Mouse (Mus musculus) kidney, adult 2 months (tissue): ENCODE data around the gene Ttll3. TPM values are rescaled to one million over a fixed set of nuclear protein-coding genes. Genes with fewer than 3 reads are reported as not detected.

Source experiments
- DNase-seq: peaks from one replicate; pipeline ENCODE4 v3.0.0; 2021
- H3K27ac ChIP-seq: fragments of 200-500 bp; 2 replicates; pipeline ENCODE4 v1.5.1; 2012; ENCODE audit warnings: low read depth, low read length, control low read depth, inconsistent platforms; ENCODE audit not compliant: insufficient read depth
- H3K27me3 ChIP-seq: fragments of 200-500 bp; replicated peaks from 2 replicates; pipeline ENCODE4 v1.6.1; 2012; ENCODE audit warnings: mild to moderate bottlenecking, moderate library complexity, low read length, inconsistent platforms; ENCODE audit not compliant: control insufficient read depth, insufficient read depth
- H3K36me3 ChIP-seq: fragments of 200-500 bp; 2 replicates; pipeline ENCODE4 v1.6.1; 2012; ENCODE audit warnings: mild to moderate bottlenecking, moderate library complexity, low read length, inconsistent platforms; ENCODE audit not compliant: control insufficient read depth, insufficient read depth
- H3K4me1 ChIP-seq: fragments of 200-500 bp; 2 replicates; pipeline ENCODE4 v1.6.1; 2011; ENCODE audit warnings: low read length; ENCODE audit not compliant: control insufficient read depth, insufficient read depth
- H3K4me3 ChIP-seq: fragments of 200-500 bp; 2 replicates; pipeline ENCODE4 v1.5.1; 2011; ENCODE audit warnings: mild to moderate bottlenecking, low read depth, low read length, control low read depth; ENCODE audit not compliant: insufficient read depth
- CTCF ChIP-seq: fragments of 200-500 bp; conservative IDR thresholded peaks from 2 replicates; pipeline ENCODE4 v1.5.1; 2011; ENCODE audit warnings: low read depth, mild to moderate bottlenecking, control low read depth, low read length, moderate library complexity, mixed read lengths; ENCODE audit not compliant: insufficient read depth, insufficient read length
- POLR2A ChIP-seq: fragments of 200-500 bp; IDR thresholded peaks from one replicate; pipeline ENCODE4 v1.6.1; 2011; ENCODE audit warnings: low read depth, low read length, control low read depth
- WGBS: fragments of 180-500 bp; shearing (Covaris S2); methylation state at CpG from one replicate; pipeline ENCODE4 v1.1.7; 2018; 5-methylcytosine and 5-hydroxymethylcytosine counted together
- polyA plus RNA-seq: library from polyadenylated mRNA; depleted of rRNA; stranded (reverse); fragments of >200 nt; gene quantifications from 2 replicates; pipeline ENCODE4 v1.2.3, GENCODE M21; 2012

Ttll3 gene
- polyA plus RNA-seq, 1 experiment: 5.9 TPM

DNA sequence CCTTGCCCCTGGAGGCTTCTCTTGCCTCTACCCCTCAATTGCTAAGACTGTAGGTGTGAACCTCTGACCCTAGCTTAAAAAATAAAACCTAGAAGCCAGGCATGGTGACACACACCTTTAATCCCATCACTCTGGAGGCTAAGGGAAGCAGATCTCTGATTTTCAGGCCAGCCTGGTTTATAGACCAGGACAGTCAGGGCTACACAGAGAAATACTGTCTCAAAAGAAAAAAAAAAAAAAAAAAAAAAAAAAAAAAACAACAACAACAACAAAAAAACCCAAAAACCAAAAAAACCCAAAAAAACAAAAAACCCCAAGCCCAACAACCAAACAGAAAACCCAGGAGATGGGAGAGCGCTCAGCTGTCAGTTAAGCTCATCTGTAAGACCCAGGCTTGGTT is 21.5 kb upstream of the Ttll3 start:
- H3K27ac ChIP-seq: no peak overlapping the region
- DNase-seq: no peak
- H3K4me1 ChIP-seq: peaks cover 3% of the 10 kb centered on the region; the same call in 1 of the 2 replicates
- H3K36me3 ChIP-seq: no peaks in the 10 kb centered on the region; the same call in 1 of the 2 replicates
- H3K27me3 ChIP-seq: no peaks in the 10 kb centered on the region
- 96% methylated on average over 1 of the region's 1 CpGs for WGBS
- TF ChIP-seq POLR2A: no peak
- TF ChIP-seq CTCF: no peak
- no peak overlapping the region for H3K4me3 ChIP-seq

DNA sequence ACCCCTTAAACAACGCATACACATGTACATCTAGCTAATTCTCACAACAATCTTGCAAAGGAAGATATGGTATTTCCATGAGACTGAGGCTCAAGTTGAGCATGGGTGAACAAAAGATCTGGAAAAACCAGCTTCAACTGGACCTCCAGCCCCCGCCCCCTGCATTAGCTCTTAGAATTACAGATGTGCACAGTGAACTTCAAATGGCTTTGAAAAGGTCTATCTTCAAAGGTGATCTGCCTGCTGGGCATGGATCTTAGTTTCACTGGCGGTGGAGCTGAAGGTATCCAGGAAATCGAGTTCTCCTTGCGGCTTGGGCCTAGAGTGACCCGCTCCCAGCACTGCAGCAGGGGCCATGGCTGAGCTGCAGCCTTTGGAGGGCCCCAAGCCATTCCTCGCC is 20.9 kb upstream of the Ttll3 start:
- Histone ChIP-seq H3K36me3 (no peaks in the 10 kb centered on the region; the same call in 1 of the 2 replicates), H3K4me3 (no peak overlapping the region), H3K4me1 (peaks cover 3% of the 10 kb centered on the region; the same call in 1 of the 2 replicates), H3K27ac (no peak overlapping the region), H3K27me3 (no peaks in the 10 kb centered on the region)
- no peak for TF ChIP-seq CTCF
- TF ChIP-seq POLR2A: no peak
- no peak for DNase-seq
- WGBS: 84% methylated on average over 7 of the region's 7 CpGs

DNA sequence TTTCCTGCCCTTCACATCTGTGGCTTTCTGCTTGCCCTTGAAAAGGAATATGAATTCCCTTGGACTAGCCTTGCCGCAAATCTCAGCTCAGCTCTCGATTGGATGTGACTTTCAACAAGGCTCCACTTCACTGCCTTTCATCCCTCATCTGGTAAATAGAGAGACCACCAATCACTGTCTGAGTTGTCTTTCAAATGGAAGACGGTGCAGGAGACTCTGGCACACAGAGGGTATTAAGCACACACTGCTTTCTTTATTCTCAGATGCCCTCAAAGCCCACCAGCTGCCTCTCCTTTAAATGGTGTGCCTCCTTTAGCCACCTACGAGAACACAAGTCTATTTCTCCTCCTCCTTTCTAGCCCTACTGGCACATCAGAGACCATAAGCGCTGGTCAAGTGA is 20.5 kb upstream of the Ttll3 start:
- Histone ChIP-seq H3K27me3 (no peaks in the 10 kb centered on the region), H3K4me3 (no peak overlapping the region), H3K36me3 (no peaks in the 10 kb centered on the region; the same call in 1 of the 2 replicates), H3K27ac (no peak overlapping the region), H3K4me1 (peaks cover 3% of the 10 kb centered on the region; the same call in 1 of the 2 replicates)
- no peak for DNase-seq
- WGBS: 88% methylated on average over 5 of the region's 5 CpGs
- TF ChIP-seq POLR2A (no peak), CTCF (no peak)

DNA sequence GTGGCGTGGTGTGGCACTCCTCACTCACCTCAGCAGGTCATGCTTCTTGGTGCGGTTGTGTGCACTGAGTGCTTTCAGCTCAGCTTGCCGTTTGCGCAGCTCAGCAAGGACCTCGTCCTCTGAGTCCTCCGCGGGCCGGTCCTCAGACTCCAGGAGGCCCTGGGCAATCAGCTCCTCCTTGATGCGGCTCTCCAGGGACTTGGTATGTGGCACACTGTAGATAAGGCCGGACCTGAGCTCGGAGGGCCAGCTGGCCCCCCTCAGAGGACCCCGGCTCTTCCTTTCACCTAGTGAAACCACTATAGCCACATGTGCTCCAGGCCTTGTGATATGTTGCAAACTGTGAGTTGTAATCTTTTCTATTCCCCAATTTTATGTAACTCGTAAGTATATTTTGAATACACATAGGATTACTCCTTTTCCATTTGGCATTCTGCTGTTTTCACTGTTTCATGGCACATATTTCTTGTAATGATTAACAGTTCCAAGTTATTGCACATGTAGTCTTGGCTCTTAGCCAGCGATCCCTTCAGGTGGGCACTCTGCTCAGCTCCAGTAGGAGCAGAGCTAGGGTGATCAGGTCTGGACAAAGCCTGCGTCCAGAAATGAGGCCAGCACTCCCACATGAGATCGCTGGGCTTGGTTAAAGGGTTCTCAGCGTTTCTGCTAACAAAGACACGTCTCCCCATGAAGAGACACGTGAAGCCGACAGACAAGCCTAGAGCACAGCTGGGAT is 18.7 kb upstream of the Ttll3 start:
- Histone ChIP-seq H3K27me3 (no peaks in the 10 kb centered on the region), H3K4me3 (no peak overlapping the region), H3K36me3 (no peaks in the 10 kb centered on the region; the same call in none of the 2 replicates), H3K4me1 (peaks cover 3% of the 10 kb centered on the region; the same call in 1 of the 2 replicates), H3K27ac (no peak overlapping the region)
- TF ChIP-seq CTCF: no peak
- no peak for TF ChIP-seq POLR2A
- DNase-seq: no peak
- 64% methylated on average over 20 of the region's 20 CpGs for WGBS

DNA sequence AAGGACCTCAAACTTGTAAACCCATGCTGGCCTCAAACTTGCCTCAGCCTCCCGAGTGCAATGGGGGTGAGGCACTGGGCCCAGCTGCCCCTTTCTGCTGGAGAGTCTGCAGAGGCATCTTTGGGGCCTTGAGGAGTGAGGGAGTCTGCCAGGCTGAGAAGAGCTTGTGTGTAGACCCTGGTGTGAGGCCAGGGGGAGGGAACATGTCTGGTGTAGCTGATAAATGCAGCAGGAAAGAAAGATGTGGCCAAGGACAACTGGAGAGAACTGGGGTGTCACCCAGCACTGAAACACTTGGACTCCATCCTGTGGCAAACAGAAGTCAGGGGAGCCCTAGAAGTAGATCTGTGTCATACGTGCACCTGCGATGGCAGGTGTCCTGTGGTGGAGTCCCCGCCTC is 15.6 kb upstream of the Ttll3 start:
- no peak for DNase-seq
- Histone ChIP-seq H3K36me3 (no peaks in the 10 kb centered on the region; the same call in none of the 2 replicates), H3K4me3 (no peak overlapping the region), H3K4me1 (peaks cover 6% of the 10 kb centered on the region; the same call in 1 of the 2 replicates), H3K27me3 (no peaks in the 10 kb centered on the region), H3K27ac (no peak overlapping the region)
- TF ChIP-seq CTCF: no peak
- no peak for TF ChIP-seq POLR2A
- 92% methylated on average over 4 of the region's 4 CpGs for WGBS

DNA sequence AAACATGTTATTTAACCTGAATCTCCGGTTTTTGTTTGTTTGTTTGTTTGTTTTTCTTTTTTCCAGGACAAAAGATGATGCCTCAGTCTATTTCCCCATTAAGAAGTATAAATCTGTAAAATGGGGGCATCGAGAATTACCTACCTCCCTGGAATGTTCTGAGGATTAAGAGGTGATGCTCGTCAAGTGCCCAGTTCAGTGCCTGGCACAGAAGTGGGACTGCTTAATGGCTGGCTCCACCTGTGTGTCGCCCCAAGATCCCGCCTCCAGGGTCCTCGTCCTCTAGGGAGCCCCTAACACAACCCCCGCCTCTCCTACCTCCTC is 11.9 kb upstream of the Ttll3 start:
- H3K27ac ChIP-seq: peak overlapping the region; percentile 73
- DNase-seq: no peak
- 5% methylated on average over 7 of the region's 7 CpGs for WGBS
- TF ChIP-seq POLR2A: no peak
- no peak for TF ChIP-seq CTCF
- peaks cover 14% of the 10 kb centered on the region for H3K4me1 ChIP-seq
- peaks cover 2% of the 10 kb centered on the region for H3K36me3 ChIP-seq
- H3K27me3 ChIP-seq: no peaks in the 10 kb centered on the region
- peak overlapping the region; percentile 74 for H3K4me3 ChIP-seq

DNA sequence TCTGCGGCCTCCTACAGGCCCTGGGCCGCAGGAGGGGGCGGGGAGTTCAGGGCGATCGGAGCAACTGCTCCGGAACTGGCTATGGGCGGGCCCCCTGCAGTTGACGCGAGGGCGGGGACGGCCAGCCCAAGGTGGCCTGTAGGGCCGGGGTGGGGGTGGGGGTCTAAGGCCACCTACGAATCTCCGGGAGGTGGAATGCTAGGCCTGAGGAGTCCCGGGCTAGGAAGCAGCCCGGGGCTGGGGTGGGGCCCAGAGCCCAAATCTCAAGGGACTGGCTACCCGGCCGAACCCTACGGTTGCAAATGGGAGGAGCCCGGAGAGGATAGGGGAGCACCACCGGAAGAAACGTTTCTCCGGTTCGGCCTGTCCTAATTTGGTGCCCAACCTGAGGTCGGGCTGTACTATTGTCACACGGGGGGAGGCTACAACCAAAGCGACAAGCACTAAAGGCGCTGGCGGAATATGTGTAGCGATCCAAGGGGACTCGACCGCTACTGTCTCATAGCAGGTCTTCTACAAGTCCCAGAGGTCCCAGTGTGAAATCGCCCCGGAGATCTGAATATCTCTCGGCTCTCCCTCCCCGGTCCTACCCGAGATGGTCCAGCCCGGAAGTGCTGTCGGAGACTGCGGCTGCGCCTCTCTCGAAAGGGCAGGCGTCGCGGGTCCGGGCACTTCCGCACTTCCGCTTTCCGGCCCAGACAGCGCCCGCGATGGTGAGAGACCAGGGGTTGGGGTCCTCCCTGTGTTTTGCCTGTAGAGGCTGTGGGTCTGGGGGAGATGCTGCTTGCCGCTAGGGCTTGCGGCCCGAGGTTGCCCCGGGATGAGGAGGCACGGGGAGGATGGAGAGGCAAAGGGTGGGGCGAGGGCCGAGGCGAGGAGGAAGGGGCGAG is 11.3 kb upstream of the Ttll3 start, which contains the start of the genes Tada3 and Arpc4:
Tada3 (minus strand) TSS at position 388 of the 890 bp plus-strand sequence.
Arpc4 (plus strand) TSS at position 620 of the 890 bp plus-strand sequence.
- DNase-seq: peak; percentile 96
- H3K4me3 ChIP-seq: peak within 1 kb of the TSS; percentile 74
- peak within 1 kb of the TSS; percentile 91 for H3K27ac ChIP-seq
- H3K27me3 ChIP-seq: no peaks in the 10 kb centered on the region
- H3K36me3 ChIP-seq: peaks cover 2% of the 10 kb centered on the region
- under 1% methylated on average over 61 of the region's 61 CpGs for WGBS
- TF ChIP-seq CTCF (no peak), POLR2A (peak; percentile 42)
- H3K4me1 ChIP-seq: peaks cover 14% of the 10 kb centered on the region
